Mouse (Mus musculus) megakaryocyte, adult 5-6 weeks (primary cell): Measurements from ENCODE around the gene Gtf2a1l. TPM values are rescaled to one million over a fixed set of nuclear protein-coding genes. Genes with fewer than 3 reads are reported as not detected.

Experiments used
- total RNA-seq, 2 experiments: library from RNA; stranded (forward) in 1 of 2; stranded (reverse) in 1 of 2; fragments of 153-499, 151-499 nt in 1 of 2; fragments of 221-1000, 200-1000 nt in 1 of 2; gene quantifications; 2 replicates each; pipeline versions ENCODE4 v1.2.3 to v1.2.4; 2015 to 2017

Gene Gtf2a1l
- total RNA-seq, 2 experiments from 2014 or later, result not detected

Other genes with a start within 250 kb of the Gtf2a1l start
- 68.4 and 79.4 TPM in 2 replicates for gene Foxn2, start 227.9 kb upstream of the Gtf2a1l start, total RNA-seq (2015)
- gene Foxn2, start 227.9 kb upstream of the Gtf2a1l start, total RNA-seq (2017), result 93.8 and 96.1 TPM in 2 replicates
- 128 and 132 TPM in 2 replicates for gene Ppp1r21, start 138.5 kb upstream of the Gtf2a1l start, total RNA-seq (2015)
- 126 and 147 TPM in 2 replicates for gene Ppp1r21, start 138.5 kb upstream of the Gtf2a1l start, total RNA-seq (2017)
- not detected in 2 replicates for gene Ston1, start 71.0 kb upstream of the Gtf2a1l start, total RNA-seq (2015)
- gene Ston1, start 71.0 kb upstream of the Gtf2a1l start, total RNA-seq (2017), result 0.89 TPM in 1 of 2 replicates, not detected in the other
- gene Lhcgr, start 123.3 kb downstream of the Gtf2a1l start, total RNA-seq (2015), result not detected in 2 replicates
- not detected in 2 replicates for gene Lhcgr, start 123.3 kb downstream of the Gtf2a1l start, total RNA-seq (2017)